Mouse (Mus musculus): ENCODE results near the gene Ndufc2.

GRCm38 (mm10) chr7:97452196-97452595, 52.4 kb downstream of the Ndufc2 start:
- TF ChIP-seq POLR2A (IDR thresholded peaks at IDR 0.05; ENCODE audit: low read depth, low read length) (no peak), CTCF (IDR thresholded peaks at IDR 0.05; ENCODE audit: borderline replicate concordance, insufficient read depth, low read length) (no peak)

All from embryonic fibroblast, embryonic 13.5 days (primary cell).